In the genomic region with DNA sequence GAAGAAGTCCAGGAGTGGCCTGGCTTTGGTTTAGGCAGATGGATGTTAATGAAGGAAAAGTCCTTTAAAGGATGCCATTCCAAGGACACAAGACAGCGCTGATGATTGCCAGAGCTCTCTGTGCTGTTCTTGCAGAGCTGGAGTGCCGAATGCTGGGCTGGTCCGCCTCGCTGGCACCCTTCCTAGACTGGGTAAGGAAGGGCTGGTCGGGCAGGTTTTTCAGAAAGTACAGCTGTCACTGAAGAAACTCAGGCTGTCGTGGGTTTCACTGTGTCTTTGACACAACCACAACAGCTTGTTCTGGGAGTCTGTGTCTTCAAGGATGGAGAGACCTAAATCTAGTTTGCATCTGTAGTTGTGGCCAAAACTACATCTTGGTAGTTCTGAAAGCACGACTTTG, we compare ENCODE assay signal across 8 mouse cellular contexts.
A peak's percentile ranks its signal among the peaks of the same experiment; 100 is the strongest.
DNase-seq lines count a peak whose midpoint lies in the region; ATAC-seq and TF ChIP-seq lines count a peak whose summit lies in the region.

No protein-coding gene starts in this region.

- H3K27ac ChIP-seq in forebrain, postnatal 0 days (ENCODE audit: low read depth, low read length) = no peak overlapping the region
- H3K27ac ChIP-seq in forebrain, embryonic 11.5 days (ENCODE audit: low read depth, low read length) = no peak overlapping the region
- no peak overlapping the region for H3K27ac ChIP-seq in midbrain, embryonic 13.5 days

- no peaks in the 10 kb centered on the region for H3K27me3 ChIP-seq in forebrain, postnatal 0 days (ENCODE audit: insufficient read depth, low read length)
- no peaks in the 10 kb centered on the region for H3K27me3 ChIP-seq in forebrain, embryonic 11.5 days (ENCODE audit: control insufficient read depth, insufficient read depth, low read length)
- H3K27me3 ChIP-seq in midbrain, embryonic 13.5 days = no peaks in the 10 kb centered on the region

- WGBS in forebrain, postnatal 0 days = 38% methylated on average over 7 of the region's 7 CpGs
- 91% methylated on average over 7 of the region's 7 CpGs for WGBS in forebrain, embryonic 11.5 days
- 86% methylated on average over 7 of the region's 7 CpGs for WGBS in midbrain, embryonic 13.5 days

- H3K4me2 ChIP-seq in forebrain, postnatal 0 days (ENCODE audit: low read depth) = no peak overlapping the region
- H3K4me2 ChIP-seq in forebrain, embryonic 11.5 days (ENCODE audit: low read depth, low read length, severe bottlenecking) = no peak overlapping the region
- no peak overlapping the region for H3K4me2 ChIP-seq in midbrain, embryonic 13.5 days (replicated peaks)

- no peaks in the 10 kb centered on the region for H3K9me3 ChIP-seq in forebrain, postnatal 0 days (ENCODE audit: low read length)
- no peaks in the 10 kb centered on the region; the same call in 1 of the 2 replicates for H3K9me3 ChIP-seq in forebrain, embryonic 11.5 days (ENCODE audit: control insufficient read depth, low read length)
- H3K9me3 ChIP-seq in midbrain, embryonic 13.5 days = no peaks in the 10 kb centered on the region

- H3K4me3 ChIP-seq in forebrain, postnatal 0 days (ENCODE audit: low read depth, low read length) = no peak overlapping the region
- H3K4me3 ChIP-seq in forebrain, embryonic 11.5 days (ENCODE audit: low read depth, low read length) = no peak overlapping the region
- H3K4me3 ChIP-seq in midbrain, embryonic 13.5 days (replicated peaks) = no peak overlapping the region

- TF ChIP-seq CTCF in forebrain, postnatal 0 days (IDR thresholded peaks at IDR 0.05; ENCODE audit: low read depth) = no peak

- DNase-seq in forebrain, postnatal 0 days = peak; percentile 82
- no peak for DNase-seq in forebrain, embryonic 11.5 days (ENCODE audit: low spot score)
- peak; percentile 13 for DNase-seq in cerebellum, adult 9-10 months
- peak; percentile 27 for DNase-seq in layer of hippocampus, adult 9-10 months (ENCODE audit: low spot score)
- peak; percentile 4 for DNase-seq in ovary, adult 18-20 months (ENCODE audit: low spot score)
- peak; percentile 17 for DNase-seq in yolk sac, embryonic 10.5 days (ENCODE audit: low spot score)
- DNase-seq in adrenal gland, postnatal 14 days = no peak

- peaks cover 5% of the 10 kb centered on the region; the same call in 1 of the 2 replicates for H3K4me1 ChIP-seq in forebrain, postnatal 0 days (ENCODE audit: insufficient read depth)
- H3K4me1 ChIP-seq in forebrain, embryonic 11.5 days (replicated peaks; ENCODE audit: control insufficient read depth, insufficient read depth, low read length) = no peaks in the 10 kb centered on the region
- H3K4me1 ChIP-seq in midbrain, embryonic 13.5 days (replicated peaks) = peaks cover 8% of the 10 kb centered on the region; the same call in 1 of the 2 replicates

- H3K36me3 ChIP-seq in forebrain, postnatal 0 days (ENCODE audit: insufficient read depth) = no peaks in the 10 kb centered on the region
- H3K36me3 ChIP-seq in forebrain, embryonic 11.5 days (ENCODE audit: control insufficient read depth, insufficient read depth, low read length) = no peaks in the 10 kb centered on the region
- H3K36me3 ChIP-seq in midbrain, embryonic 13.5 days = no peaks in the 10 kb centered on the region

- ATAC-seq in forebrain, postnatal 0 days = peak; percentile 90
- ATAC-seq in forebrain, embryonic 11.5 days (replicated peaks; ENCODE audit: low FRiP score) = no peak
- no peak for ATAC-seq in midbrain, embryonic 13.5 days

- H3K9ac ChIP-seq in forebrain, postnatal 0 days = no peak overlapping the region
- no peak overlapping the region for H3K9ac ChIP-seq in forebrain, embryonic 11.5 days (ENCODE audit: low read length)
- no peak overlapping the region for H3K9ac ChIP-seq in midbrain, embryonic 13.5 days (replicated peaks)

Comparison
In these comparisons a context has a peak if more than half of its experiments do, and no peak if none do; other contexts are left out.
1. DNase-seq: peak in forebrain, postnatal 0 days (single experiment), cerebellum, adult 9-10 months (single experiment), layer of hippocampus, adult 9-10 months (single experiment), ovary, adult 18-20 months (single experiment) and yolk sac, embryonic 10.5 days (single experiment); none in forebrain, embryonic 11.5 days (single experiment) and adrenal gland, postnatal 14 days (single experiment).